20 mouse cellular contexts compared by ENCODE assay signal in the genomic region with DNA sequence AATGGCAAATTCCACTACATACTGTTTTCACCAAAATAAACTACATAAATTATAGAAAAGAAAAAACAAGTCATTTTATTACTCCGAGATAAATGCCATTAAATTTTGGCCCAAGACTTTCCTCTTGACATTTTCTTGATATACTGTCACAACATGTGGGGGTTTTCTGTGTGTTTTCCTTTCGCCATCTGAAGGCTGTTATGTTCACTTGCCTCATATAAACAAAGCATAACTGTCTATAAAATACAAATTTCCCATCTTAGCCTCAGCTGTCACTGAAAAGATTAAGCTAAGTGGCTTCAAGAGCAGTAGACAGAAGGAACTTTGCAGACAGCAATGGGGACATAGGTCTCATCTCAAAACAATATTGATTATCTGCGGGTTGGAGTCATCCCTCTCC. TPM values are rescaled to one million over a fixed set of nuclear protein-coding genes. Genes with fewer than 3 reads are reported as not detected.
DNase-seq lines count a peak whose midpoint lies in the region; ATAC-seq and TF ChIP-seq lines count a peak whose summit lies in the region.
"Had no signal": no experiment of that assay in that cellular context is flagged by ENCODE, and none has a peak within 500 bp of the region (broad histone marks: within the 10 kb centered on the region; RNA-seq: fewer than 3 reads in every experiment).

No protein-coding gene starts in this region.

- DNase-seq in lung, embryonic 14.5 days = peak; percentile 81
- DNase-seq in lung, postnatal 10 days = no peak
- no peak for DNase-seq in lung, postnatal 4 days
- no peak for DNase-seq in MEL (ENCODE audit: low read depth, low spot score)
- no peak for DNase-seq in left cerebral cortex, postnatal 36 days (ENCODE audit: low spot score in 2 of 2)
- DNase-seq: adrenal gland, adult 8-10 months; adrenal gland, postnatal 14 days; adrenal gland, postnatal 36 days; cerebellum, adult 11-12 months; cerebellum, adult 2 months; cerebellum, adult 9-10 months; cerebellum, postnatal 10 days; cerebellum, postnatal 25 days had no signal

- 59% methylated on average over 3 of the region's 3 CpGs for WGBS in lung, embryonic 14.5 days
- WGBS in lung, embryonic 16.5 days = 55% methylated on average over 3 of the region's 3 CpGs

- intact Hi-C loops in left cerebral cortex, postnatal 36 days (cut with DNase I) = no loop called here

- no peak overlapping the region for H3K4me2 ChIP-seq in lung, embryonic 14.5 days
- no peak overlapping the region for H3K4me2 ChIP-seq in lung, embryonic 16.5 days (ENCODE audit: low read depth, low read length)
- H3K4me2 ChIP-seq: embryonic facial prominence, embryonic 12.5 days; forebrain, embryonic 13.5 days; forebrain, embryonic 15.5 days had no signal

- peaks cover 28% of the 10 kb centered on the region for H3K36me3 ChIP-seq in lung, embryonic 14.5 days (ENCODE audit: insufficient read depth)
- peaks cover 15% of the 10 kb centered on the region for H3K36me3 ChIP-seq in lung, embryonic 16.5 days (ENCODE audit: control insufficient read depth, insufficient read depth, low read length)
- H3K36me3 ChIP-seq in MEL (ENCODE audit: control insufficient read depth in 1 of 2, insufficient read depth in 2 of 2, low read length in 2 of 2) = peaks cover 15 to 27% of the 10 kb centered on the region in 2 experiments

- peaks cover 2% of the 10 kb centered on the region; the same call in 1 of the 2 replicates for H3K79me2 ChIP-seq in MEL (ENCODE audit: control insufficient read depth, insufficient read depth, low read length, poor library complexity)

- no peaks in the 10 kb centered on the region for H3K4me1 ChIP-seq in lung, embryonic 14.5 days (ENCODE audit: insufficient read depth)
- H3K4me1 ChIP-seq in lung, embryonic 16.5 days (replicated peaks; ENCODE audit: control insufficient read depth, insufficient read depth, low read length) = peaks cover 7% of the 10 kb centered on the region; the same call in 1 of the 2 replicates
- H3K4me1 ChIP-seq in MEL (ENCODE audit: control insufficient read depth in 1 of 2, insufficient read depth in 2 of 2, low read length in 2 of 2) = peaks cover 3% of the 10 kb centered on the region in 2 experiments; a peak in 3 of 4 replicates
- H3K4me1 ChIP-seq: embryonic facial prominence, embryonic 12.5 days; forebrain, embryonic 13.5 days; forebrain, embryonic 15.5 days had no signal

- no peak for TF ChIP-seq CTCF in lung, embryonic 14.5 days (IDR thresholded peaks at IDR 0.05; ENCODE audit: low read depth)
- TF ChIP-seq CTCF in MEL (IDR thresholded peaks at IDR 0.05 in 2 of 3, conservative IDR thresholded peaks at IDR 0.05 in 1 of 3; ENCODE audit: control insufficient read depth in 1 of 3, insufficient read depth in 1 of 3, low read depth in 2 of 3, low read length in 3 of 3, poor library complexity in 1 of 3, severe bottlenecking in 1 of 3) = no peak

- no peak for TF ChIP-seq RAD21 in MEL (IDR thresholded peaks at IDR 0.05; ENCODE audit: low read depth, low read length)

- ATAC-seq in lung, embryonic 14.5 days (ENCODE audit: insufficient read depth) = no peak
- ATAC-seq in lung, embryonic 16.5 days (ENCODE audit: low read depth) = 0 out of 2 replicates have a peak, but pooled peaks have one; percentile 3
- ATAC-seq: activated CD4-positive, CD25-positive, alpha-beta regulatory T cell, adult 4 months; forebrain, embryonic 13.5 days; forebrain, embryonic 15.5 days; Patski had no signal

- no peak overlapping the region for H3K9ac ChIP-seq in lung, embryonic 14.5 days
- H3K9ac ChIP-seq in lung, embryonic 16.5 days (ENCODE audit: low read length) = no peak overlapping the region
- H3K9ac ChIP-seq in MEL (ENCODE audit: control insufficient read depth, low read depth, low read length, poor library complexity, severe bottlenecking) = no peak overlapping the region
- H3K9ac ChIP-seq: embryonic facial prominence, embryonic 12.5 days; forebrain, embryonic 13.5 days; forebrain, embryonic 15.5 days had no signal

- H3K27me3 ChIP-seq in lung, embryonic 14.5 days (ENCODE audit: insufficient read depth, low read length) = no peaks in the 10 kb centered on the region
- H3K27me3 ChIP-seq in lung, embryonic 16.5 days (ENCODE audit: control insufficient read depth, insufficient read depth, low read depth, low read length) = no peaks in the 10 kb centered on the region
- H3K27me3 ChIP-seq in MEL (ENCODE audit: control insufficient read depth in 1 of 2, insufficient read depth in 2 of 2, low read length in 2 of 2) = no peaks in the 10 kb centered on the region
- H3K27me3 ChIP-seq: embryonic facial prominence, embryonic 12.5 days; forebrain, embryonic 13.5 days; forebrain, embryonic 15.5 days; Patski had no signal

- no peaks in the 10 kb centered on the region for H3K9me3 ChIP-seq in lung, embryonic 14.5 days (ENCODE audit: low read depth, low read length)
- H3K9me3 ChIP-seq in lung, embryonic 16.5 days (ENCODE audit: control insufficient read depth, low read length) = no peaks in the 10 kb centered on the region
- no peaks in the 10 kb centered on the region for H3K9me3 ChIP-seq in MEL (replicated peaks; ENCODE audit: insufficient read depth, low read length)
- H3K9me3 ChIP-seq: embryonic facial prominence, embryonic 10.5 days; embryonic facial prominence, embryonic 12.5 days; forebrain, embryonic 13.5 days; forebrain, embryonic 15.5 days had no signal

- H3K4me3 ChIP-seq in lung, embryonic 14.5 days (ENCODE audit: low read depth, low read length) = no peak overlapping the region
- H3K4me3 ChIP-seq in lung, embryonic 16.5 days (ENCODE audit: low read length) = no peak overlapping the region
- H3K4me3 ChIP-seq in MEL (ENCODE audit: control insufficient read depth in 1 of 2, insufficient read depth in 1 of 2, low read depth in 2 of 2, low read length in 2 of 2) = no peak overlapping the region
- H3K4me3 ChIP-seq: embryonic facial prominence, embryonic 10.5 days; embryonic facial prominence, embryonic 12.5 days; forebrain, embryonic 13.5 days; forebrain, embryonic 15.5 days had no signal

- TF ChIP-seq POLR2A in MEL (IDR thresholded peaks at IDR 0.05; ENCODE audit: control insufficient read depth in 1 of 2, insufficient read depth in 1 of 2, low read depth in 1 of 2, low read length in 2 of 2, poor library complexity in 1 of 2) = no peak

- no peak for TF ChIP-seq EP300 in MEL (IDR thresholded peaks at IDR 0.05; ENCODE audit: low read depth in 1 of 2, low read length in 2 of 2)

- H3K27ac ChIP-seq in lung, embryonic 14.5 days (ENCODE audit: low read depth) = no peak overlapping the region
- no peak overlapping the region for H3K27ac ChIP-seq in lung, embryonic 16.5 days (ENCODE audit: low read length)
- no peak overlapping the region for H3K27ac ChIP-seq in MEL (ENCODE audit: control insufficient read depth, low read depth, low read length)
- H3K27ac ChIP-seq: embryonic facial prominence, embryonic 10.5 days; embryonic facial prominence, embryonic 12.5 days; forebrain, embryonic 13.5 days; forebrain, embryonic 15.5 days had no signal

TF ChIP-seq in MEL, 35 proteins besides CTCF, POLR2A, EP300 and RAD21:
- TF ChIP-seq ZMIZ1 (IDR thresholded peaks at IDR 0.05; ENCODE audit: low read depth, low read length) = 0 out of 2 replicates have a peak, but pooled peaks have one; percentile 37
- TF ChIP-seq POLR2AphosphoS5 (IDR thresholded peaks at IDR 0.05; ENCODE audit: borderline replicate concordance, low read depth, low read length) = no peak
- no peak for TF ChIP-seq BHLHE40 (IDR thresholded peaks at IDR 0.05; ENCODE audit: borderline replicate concordance, low read depth, low read length)
- TF ChIP-seq GATA1 (IDR thresholded peaks at IDR 0.05; ENCODE audit: low read depth, low read length) = no peak
- TF ChIP-seq POLR2AphosphoS2 (IDR thresholded peaks at IDR 0.05; ENCODE audit: low read length) = peak; percentile 40; the same call in 1 of the 2 replicates
- no peak for TF ChIP-seq ZC3H11A (IDR thresholded peaks at IDR 0.05; ENCODE audit: low read depth, low read length)
- TF ChIP-seq MAZ (IDR thresholded peaks at IDR 0.05; ENCODE audit: low read depth, low read length) = no peak

RNA-seq across cellular contexts. Expression of a gene that starts 4.8 kb away (rescaled TPM):
- polyA plus RNA-seq in lung, embryonic 14.5 days (2014; fragmentation: Nextera tagmentation; extraction: Ambion mirVana) = 15.9 and 16.5 TPM in 2 replicates
- 17.5 and 17.7 TPM in 2 replicates for polyA plus RNA-seq in lung, embryonic 16.5 days (2015; fragmentation: Nextera tagmentation; extraction: Ambion mirVana)
- 15.1 and 15.3 TPM in 2 replicates for total RNA-seq in MEL (2012; rRNA removed)
- 10 to 100 TPM in 1 of 2 experiments, not detected in 1; 20.3 TPM for polyA plus RNA-seq in MEL (2012; ENCODE audit: insufficient read depth in 1 of 2, insufficient read length in 2 of 2, low read depth in 1 of 2, low replicate concordance in 2 of 2, missing spikeins in 1 of 2)
- total RNA-seq in left cerebral cortex, postnatal 36 days (2021) = 10 to 100 TPM; 24.4 to 29.9 TPM

RNA-seq across cellular contexts. Expression of a gene that starts 32.2 kb away (rescaled TPM):
- polyA plus RNA-seq in lung, embryonic 14.5 days (2014; fragmentation: Nextera tagmentation; extraction: Ambion mirVana) = 71.1 and 78.6 TPM in 2 replicates
- polyA plus RNA-seq in lung, embryonic 16.5 days (2015; fragmentation: Nextera tagmentation; extraction: Ambion mirVana) = 68.0 and 75.2 TPM in 2 replicates
- total RNA-seq in MEL (2012; rRNA removed) = 65.3 and 80.4 TPM in 2 replicates
- 10 to 100 TPM; 43.9 to 91.1 TPM for polyA plus RNA-seq in MEL (2012; ENCODE audit: insufficient read depth in 1 of 2, insufficient read length in 2 of 2, low read depth in 1 of 2, low replicate concordance in 2 of 2, missing spikeins in 1 of 2)
- total RNA-seq in left cerebral cortex, postnatal 36 days (2021) = 10 to 100 TPM; 48.4 to 60.7 TPM

RNA-seq across cellular contexts. Expression of a gene that starts 50.2 kb away (rescaled TPM):
- polyA plus RNA-seq in lung, embryonic 14.5 days (2014; fragmentation: Nextera tagmentation; extraction: Ambion mirVana) = 16.2 and 16.5 TPM in 2 replicates
- polyA plus RNA-seq in lung, embryonic 16.5 days (2015; fragmentation: Nextera tagmentation; extraction: Ambion mirVana) = 18.5 and 19.7 TPM in 2 replicates
- 26.0 and 30.9 TPM in 2 replicates for total RNA-seq in MEL (2012; rRNA removed)
- 10 to 100 TPM; 38.8 to 87.0 TPM for polyA plus RNA-seq in MEL (2012; ENCODE audit: insufficient read depth in 1 of 2, insufficient read length in 2 of 2, low read depth in 1 of 2, low replicate concordance in 2 of 2, missing spikeins in 1 of 2)
- total RNA-seq in left cerebral cortex, postnatal 36 days (2021) = 10 to 100 TPM; 11.0 to 16.1 TPM
